Mouse (Mus musculus): ENCODE results near the gene Tsen54. TPM values are rescaled to one million over a fixed set of nuclear protein-coding genes. Genes with fewer than 3 reads are reported as not detected.
A peak's percentile ranks its signal among the peaks of the same experiment; 100 is the strongest.

The Tsen54 gene
- polyA plus RNA-seq, 1 experiment from 2014 or later: 24.2 TPM

DNA sequence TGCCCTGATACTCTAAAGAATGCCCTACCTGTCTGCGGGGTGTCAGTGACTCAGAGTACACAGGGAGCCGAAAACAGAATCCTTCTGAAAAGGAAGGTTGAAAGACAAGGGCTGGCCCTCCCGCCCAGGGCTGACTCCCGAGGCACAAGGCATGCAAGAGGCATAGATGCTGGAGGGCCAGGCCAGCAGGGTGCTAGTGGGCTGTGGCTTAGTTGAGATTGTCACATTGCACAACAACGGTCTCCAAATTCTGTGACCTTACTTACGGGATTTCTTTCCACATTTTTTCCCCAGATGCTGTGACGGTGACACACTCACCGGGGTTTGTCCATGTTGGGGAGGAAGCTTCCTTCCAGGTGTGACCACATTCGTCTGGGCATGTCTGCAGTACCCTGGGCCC is 37.6 kb upstream of the Tsen54 start:
- Histone ChIP-seq H3K36me3 (ENCODE audit: control insufficient read depth, insufficient read depth, low read length) (no peaks in the 10 kb centered on the region), H3K9me3 (replicated peaks; ENCODE audit: control insufficient read depth, low read length, poor library complexity, severe bottlenecking) (no peaks in the 10 kb centered on the region), H3K4me2 (ENCODE audit: low read length) (no peak overlapping the region), H3K4me1 (ENCODE audit: control insufficient read depth, insufficient read depth, low read length) (peaks cover 37% of the 10 kb centered on the region), H3K4me3 (ENCODE audit: low read depth, low read length) (no peak overlapping the region), H3K9ac (ENCODE audit: low read depth, low read length) (no peak overlapping the region), H3K27ac (ENCODE audit: low read length) (no peak overlapping the region), H3K27me3 (ENCODE audit: control insufficient read depth, insufficient read depth, low read depth, low read length) (no peaks in the 10 kb centered on the region)
- WGBS: 48% methylated on average over 9 of the region's 9 CpGs
- ATAC-seq: no peak

DNA sequence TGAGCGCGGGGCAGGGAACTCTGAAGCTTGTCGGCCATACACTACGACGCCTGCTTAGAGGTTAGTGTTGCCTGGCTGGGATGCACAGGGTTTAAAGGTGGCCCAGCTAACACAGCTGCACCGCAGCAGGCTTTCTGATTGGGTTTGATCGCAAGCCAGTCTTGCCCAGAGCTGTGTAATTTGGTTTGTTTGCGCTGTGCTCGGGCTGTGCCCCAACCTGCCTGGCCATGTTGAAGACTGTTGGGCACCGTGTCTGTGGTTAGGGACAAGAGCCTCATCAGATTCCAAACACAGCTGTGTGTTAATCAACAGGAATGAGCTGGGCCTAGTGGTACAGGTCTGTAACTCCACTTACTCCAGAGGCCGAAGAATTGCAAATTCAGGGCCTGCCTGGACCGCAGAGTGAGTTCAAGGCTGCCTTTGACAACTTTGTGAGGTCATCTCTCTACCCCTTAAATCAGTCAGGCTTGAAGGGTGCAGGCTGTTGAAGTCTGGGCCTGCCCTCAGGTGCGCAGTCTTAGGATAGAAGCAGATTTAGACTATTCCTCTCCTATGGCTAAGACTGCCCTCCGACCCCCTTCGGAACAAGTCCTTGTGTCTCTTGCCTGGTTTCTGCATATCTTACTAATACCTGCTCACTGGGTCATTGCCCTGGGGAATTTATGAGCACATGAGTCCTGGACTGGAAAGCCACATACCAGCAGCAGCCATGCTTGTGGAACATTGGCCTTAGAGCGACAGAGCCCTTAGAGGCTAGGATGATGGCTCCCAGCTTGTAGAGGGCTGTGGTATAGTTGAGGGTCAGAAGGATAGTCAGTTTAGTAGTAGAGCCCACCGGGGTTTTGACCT is 36.8 kb upstream of the Tsen54 start:
- no peak for ATAC-seq
- Histone ChIP-seq H3K4me2 (ENCODE audit: low read length) (no peak overlapping the region), H3K4me3 (ENCODE audit: low read depth, low read length) (no peak overlapping the region), H3K4me1 (ENCODE audit: control insufficient read depth, insufficient read depth, low read length) (peaks cover 37% of the 10 kb centered on the region), H3K9ac (ENCODE audit: low read depth, low read length) (no peak overlapping the region), H3K9me3 (replicated peaks; ENCODE audit: control insufficient read depth, low read length, poor library complexity, severe bottlenecking) (no peaks in the 10 kb centered on the region), H3K36me3 (ENCODE audit: control insufficient read depth, insufficient read depth, low read length) (no peaks in the 10 kb centered on the region), H3K27me3 (ENCODE audit: control insufficient read depth, insufficient read depth, low read depth, low read length) (no peaks in the 10 kb centered on the region), H3K27ac (ENCODE audit: low read length) (no peak overlapping the region)
- 79% methylated on average over 17 of the region's 17 CpGs for WGBS

DNA sequence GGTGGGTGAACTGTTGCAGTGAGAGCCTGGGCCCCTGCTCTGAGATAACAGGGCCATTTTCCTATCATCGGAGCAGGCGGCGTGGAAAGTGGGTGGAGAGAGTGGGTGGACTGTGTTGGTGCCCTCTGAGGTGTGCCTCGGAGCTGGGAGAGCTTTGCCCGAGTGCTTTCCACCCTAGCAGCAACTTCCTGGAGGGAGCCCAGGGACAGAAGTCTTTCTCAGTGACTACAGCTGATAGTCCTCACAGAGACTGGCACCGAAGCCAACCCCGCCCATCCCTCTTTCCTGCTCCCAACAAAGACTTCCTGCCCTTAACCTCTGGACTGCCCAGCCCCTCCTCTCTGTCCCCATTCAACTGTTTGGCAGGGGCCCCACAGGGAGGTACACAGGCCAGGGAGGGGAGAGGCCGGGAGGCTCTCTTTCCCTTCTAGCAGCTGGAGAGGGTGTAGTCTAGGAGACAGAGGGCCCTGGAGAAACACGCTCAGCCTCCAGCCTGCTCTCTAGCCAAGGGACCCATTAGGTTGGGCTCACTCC is 35.4 kb upstream of the Tsen54 start:
- 0 out of 2 replicates have a peak overlapping the region, but pooled peaks have one; percentile 26 for H3K9ac ChIP-seq (ENCODE audit: low read depth, low read length)
- peaks cover 41% of the 10 kb centered on the region for H3K4me1 ChIP-seq (ENCODE audit: control insufficient read depth, insufficient read depth, low read length)
- H3K4me3 ChIP-seq (ENCODE audit: low read depth, low read length): no peak overlapping the region
- no peaks in the 10 kb centered on the region for H3K27me3 ChIP-seq (ENCODE audit: control insufficient read depth, insufficient read depth, low read depth, low read length)
- H3K4me2 ChIP-seq (ENCODE audit: low read length): no peak overlapping the region; the same call in 1 of the 2 replicates
- H3K27ac ChIP-seq (ENCODE audit: low read length): peak overlapping the region; percentile 50
- no peaks in the 10 kb centered on the region for H3K36me3 ChIP-seq (ENCODE audit: control insufficient read depth, insufficient read depth, low read length)
- no peaks in the 10 kb centered on the region for H3K9me3 ChIP-seq (replicated peaks; ENCODE audit: control insufficient read depth, low read length, poor library complexity, severe bottlenecking)
- 13% methylated on average over 9 of the region's 9 CpGs for WGBS
- ATAC-seq: peak; percentile 70

DNA sequence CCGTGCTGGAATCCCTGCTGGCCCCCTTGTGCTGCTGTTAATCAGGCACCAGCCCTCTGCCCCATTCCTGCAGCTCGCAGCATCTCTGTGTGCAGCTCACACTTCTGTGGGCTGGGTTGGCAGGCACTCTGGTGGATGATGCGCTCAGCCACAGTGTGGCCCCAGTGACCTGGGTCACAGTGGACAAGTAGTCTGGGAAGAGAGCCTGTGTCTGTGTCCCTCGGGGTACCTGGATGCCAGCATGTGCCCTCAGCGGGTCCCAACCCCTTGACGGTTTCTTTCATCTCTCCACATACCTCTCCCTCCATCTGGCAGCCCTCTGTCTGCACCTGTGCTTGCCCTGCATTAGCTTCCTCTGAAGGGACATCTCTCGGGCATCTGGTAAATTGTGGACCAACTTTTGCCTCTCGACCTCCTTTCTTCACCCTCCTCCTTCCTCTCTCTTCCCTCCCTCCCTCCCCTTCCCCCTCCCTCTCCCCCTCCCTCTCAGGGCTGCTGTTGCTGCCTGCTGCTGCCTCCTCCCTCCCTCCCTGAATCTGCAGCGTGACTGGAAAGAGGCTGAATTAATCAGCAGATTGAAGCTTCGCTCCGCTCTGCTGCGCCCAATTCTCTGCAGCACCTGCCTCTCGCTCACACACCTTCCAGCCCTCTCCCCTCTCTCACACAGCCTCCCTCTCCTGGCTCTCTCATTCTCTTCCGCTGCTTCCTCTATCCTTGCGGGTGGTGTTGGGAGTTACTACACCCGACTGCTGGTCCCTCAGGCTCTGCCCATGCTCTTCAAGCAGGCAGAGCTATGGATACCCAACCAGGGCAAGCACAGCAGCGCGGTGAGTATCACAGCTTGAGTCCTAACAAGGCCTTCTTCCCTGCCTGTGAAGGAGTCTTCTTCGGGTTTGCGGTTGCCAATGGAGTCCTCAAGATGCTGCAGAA is 34.1 kb upstream of the Tsen54 start:
- H3K27me3 ChIP-seq (ENCODE audit: control insufficient read depth, insufficient read depth, low read depth, low read length): no peaks in the 10 kb centered on the region
- 6% methylated on average over 20 of the region's 20 CpGs for WGBS
- peak overlapping the region; percentile 42 for H3K4me2 ChIP-seq (ENCODE audit: low read length)
- H3K27ac ChIP-seq (ENCODE audit: low read length): peak overlapping the region; percentile 74
- H3K9ac ChIP-seq (ENCODE audit: low read depth, low read length): peak overlapping the region; percentile 51
- peak; percentile 72 for ATAC-seq
- peaks cover 38% of the 10 kb centered on the region for H3K4me1 ChIP-seq (ENCODE audit: control insufficient read depth, insufficient read depth, low read length)
- peak overlapping the region; percentile 27 for H3K4me3 ChIP-seq (ENCODE audit: low read depth, low read length)
- H3K36me3 ChIP-seq (ENCODE audit: control insufficient read depth, insufficient read depth, low read length): no peaks in the 10 kb centered on the region
- no peaks in the 10 kb centered on the region for H3K9me3 ChIP-seq (replicated peaks; ENCODE audit: control insufficient read depth, low read length, poor library complexity, severe bottlenecking)

DNA sequence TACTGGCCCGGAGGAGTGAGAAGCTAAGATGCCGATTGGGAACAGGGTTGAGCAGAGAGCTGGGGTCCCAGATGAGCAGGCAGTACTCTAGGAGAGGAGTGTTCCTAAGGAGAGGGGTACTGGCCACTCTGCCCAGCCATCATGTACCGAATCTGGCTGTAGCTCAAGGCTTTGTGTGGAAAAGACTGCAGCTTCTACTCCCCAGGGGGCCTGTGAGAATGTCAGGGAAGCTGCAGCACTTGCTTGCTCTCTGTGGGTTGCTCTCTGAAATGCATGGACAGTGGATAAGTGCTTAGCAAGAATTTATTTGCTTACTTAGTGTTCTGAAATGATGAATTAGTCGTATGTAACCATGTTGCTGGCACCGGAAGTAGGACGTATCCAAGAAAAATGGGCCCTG is 28.1 kb upstream of the Tsen54 start:
- Histone ChIP-seq H3K9me3 (replicated peaks; ENCODE audit: control insufficient read depth, low read length, poor library complexity, severe bottlenecking) (no peaks in the 10 kb centered on the region), H3K36me3 (ENCODE audit: control insufficient read depth, insufficient read depth, low read length) (peaks cover 13% of the 10 kb centered on the region; the same call in 1 of the 2 replicates), H3K27ac (ENCODE audit: low read length) (no peak overlapping the region; the same call in 1 of the 2 replicates), H3K4me3 (ENCODE audit: low read depth, low read length) (no peak overlapping the region), H3K27me3 (ENCODE audit: control insufficient read depth, insufficient read depth, low read depth, low read length) (no peaks in the 10 kb centered on the region), H3K4me2 (ENCODE audit: low read length) (no peak overlapping the region), H3K9ac (ENCODE audit: low read depth, low read length) (no peak overlapping the region), H3K4me1 (ENCODE audit: control insufficient read depth, insufficient read depth, low read length) (peaks cover 6% of the 10 kb centered on the region)
- WGBS: 66% methylated on average over 6 of the region's 6 CpGs
- no peak for ATAC-seq

DNA sequence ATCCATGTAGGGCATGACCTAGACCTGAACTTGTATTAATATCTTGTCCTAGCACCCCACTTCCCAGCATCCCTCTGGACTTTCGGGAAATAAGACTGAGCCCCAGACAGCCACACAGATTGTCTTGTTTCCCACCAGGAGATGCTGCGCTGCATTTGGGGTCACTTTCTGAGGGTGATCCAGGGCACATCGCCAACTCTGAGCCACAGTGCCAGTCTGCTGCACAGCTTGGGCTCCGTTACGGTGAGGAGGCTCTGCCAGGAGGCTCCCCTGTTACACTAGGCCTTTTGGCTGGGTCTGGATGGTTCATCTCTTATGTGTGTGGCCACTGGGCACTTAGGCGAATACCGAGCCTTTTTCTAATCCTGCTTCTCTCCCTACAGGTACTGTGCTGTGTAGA is 24.7 kb upstream of the Tsen54 start:
- 84% methylated on average over 7 of the region's 7 CpGs for WGBS
- Histone ChIP-seq H3K27ac (ENCODE audit: low read length) (no peak overlapping the region), H3K9me3 (replicated peaks; ENCODE audit: control insufficient read depth, low read length, poor library complexity, severe bottlenecking) (no peaks in the 10 kb centered on the region), H3K9ac (ENCODE audit: low read depth, low read length) (no peak overlapping the region), H3K4me1 (ENCODE audit: control insufficient read depth, insufficient read depth, low read length) (0 out of 2 replicates have a peak, but pooled peaks cover 2% of the 10 kb centered on the region), H3K4me3 (ENCODE audit: low read depth, low read length) (no peak overlapping the region), H3K27me3 (ENCODE audit: control insufficient read depth, insufficient read depth, low read depth, low read length) (no peaks in the 10 kb centered on the region), H3K36me3 (ENCODE audit: control insufficient read depth, insufficient read depth, low read length) (peaks cover 36% of the 10 kb centered on the region), H3K4me2 (ENCODE audit: low read length) (no peak overlapping the region)
- ATAC-seq: no peak

DNA sequence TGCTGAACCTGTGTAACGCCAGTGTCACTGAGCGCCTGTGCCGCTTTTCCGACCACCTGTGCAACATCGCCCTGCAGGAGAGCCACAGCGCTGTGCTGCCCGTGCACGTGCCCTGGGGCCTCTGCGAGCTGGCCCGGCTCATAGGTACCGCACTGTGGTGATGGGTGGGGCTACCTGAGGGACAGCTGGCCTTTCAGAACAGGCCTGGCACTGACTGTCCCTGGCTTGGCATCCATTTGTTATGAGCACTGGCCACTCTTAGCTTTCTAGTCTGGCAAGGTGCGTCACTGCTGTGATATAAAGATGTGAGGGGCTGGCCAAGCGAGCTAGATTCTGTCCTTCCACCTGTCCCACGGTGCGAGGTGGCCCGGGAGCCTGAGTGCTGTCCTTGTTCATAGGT is 22.6 kb upstream of the Tsen54 start:
- H3K4me2 ChIP-seq (ENCODE audit: low read length): no peak overlapping the region
- no peaks in the 10 kb centered on the region for H3K27me3 ChIP-seq (ENCODE audit: control insufficient read depth, insufficient read depth, low read depth, low read length)
- no peak overlapping the region for H3K27ac ChIP-seq (ENCODE audit: low read length)
- H3K9me3 ChIP-seq (replicated peaks; ENCODE audit: control insufficient read depth, low read length, poor library complexity, severe bottlenecking): no peaks in the 10 kb centered on the region
- WGBS: 94% methylated on average over 16 of the region's 16 CpGs
- ATAC-seq: no peak
- H3K36me3 ChIP-seq (ENCODE audit: control insufficient read depth, insufficient read depth, low read length): peaks cover 42% of the 10 kb centered on the region
- H3K4me1 ChIP-seq (ENCODE audit: control insufficient read depth, insufficient read depth, low read length): no peaks in the 10 kb centered on the region
- no peak overlapping the region for H3K9ac ChIP-seq (ENCODE audit: low read depth, low read length)
- H3K4me3 ChIP-seq (ENCODE audit: low read depth, low read length): no peak overlapping the region

DNA sequence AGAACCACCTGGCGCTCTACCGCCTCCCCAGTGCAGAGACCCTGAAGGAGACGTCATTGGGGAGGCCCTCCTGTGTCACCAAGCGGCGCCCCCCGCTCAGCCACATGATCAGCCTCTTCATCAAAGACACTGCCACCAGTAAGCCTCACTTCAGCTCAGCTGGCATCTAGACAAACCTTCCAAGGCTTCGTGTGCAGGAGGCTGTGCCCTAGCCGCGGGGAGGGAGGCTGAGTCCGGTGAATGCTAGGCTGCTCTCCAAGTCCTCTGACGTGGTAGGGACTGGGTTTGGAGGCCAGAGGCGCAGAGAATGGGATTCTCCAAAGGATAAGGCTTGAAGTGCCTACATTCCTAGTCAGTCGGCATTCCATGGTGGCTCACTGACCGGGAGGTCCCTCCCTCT is 22.2 kb upstream of the Tsen54 start:
- Histone ChIP-seq H3K9me3 (replicated peaks; ENCODE audit: control insufficient read depth, low read length, poor library complexity, severe bottlenecking) (no peaks in the 10 kb centered on the region), H3K27ac (ENCODE audit: low read length) (no peak overlapping the region), H3K4me3 (ENCODE audit: low read depth, low read length) (no peak overlapping the region), H3K9ac (ENCODE audit: low read depth, low read length) (no peak overlapping the region), H3K36me3 (ENCODE audit: control insufficient read depth, insufficient read depth, low read length) (peaks cover 46% of the 10 kb centered on the region), H3K27me3 (ENCODE audit: control insufficient read depth, insufficient read depth, low read depth, low read length) (no peaks in the 10 kb centered on the region), H3K4me2 (ENCODE audit: low read length) (no peak overlapping the region), H3K4me1 (ENCODE audit: control insufficient read depth, insufficient read depth, low read length) (no peaks in the 10 kb centered on the region)
- 83% methylated on average over 14 of the region's 14 CpGs for WGBS
- no peak for ATAC-seq
